Mouse (Mus musculus) midbrain, postnatal 0 days (tissue): ENCODE results near the gene Pcsk5. TPM values are rescaled to one million over a fixed set of nuclear protein-coding genes. Genes with fewer than 3 reads are reported as not detected.

Source experiments
- ATAC-seq: fragments of 200-750 bp; cut with Nextera tagmentation; 2 replicates; pipeline ENCODE4 v1.8.0; 2017; ENCODE audit warnings: moderate number of reproducible peaks, mild to moderate bottlenecking, moderate TSS enrichment, moderate library complexity; ENCODE audit not compliant: low FRiP score
- DNase-seq: peaks from one replicate; pipeline ENCODE4 v3.0.0-alpha.2; 2015; ENCODE audit warnings: low spot score
- H3K27ac ChIP-seq: fragments of 300-500 bp; sonication (generic); 2 replicates; pipeline ENCODE4 v1.5.1; 2014; ENCODE audit warnings: low read depth, mild to moderate bottlenecking, low read length, mixed read lengths
- H3K27me3 ChIP-seq: fragments of 300-500 bp; sonication (generic); 2 replicates; pipeline ENCODE4 v1.6.1; 2014; ENCODE audit warnings: low read length, control low read depth, mixed read lengths; ENCODE audit not compliant: insufficient read depth
- H3K36me3 ChIP-seq: fragments of 300-500 bp; sonication (generic); 2 replicates; pipeline ENCODE4 v1.6.1; 2014; ENCODE audit warnings: low read length, control low read depth, mixed read lengths; ENCODE audit not compliant: insufficient read depth
- H3K4me1 ChIP-seq: fragments of 300-500 bp; sonication (generic); 2 replicates; pipeline ENCODE4 v1.6.1; 2014; ENCODE audit warnings: mild to moderate bottlenecking, control low read depth, antibody characterized with exemption, low read length, mixed read lengths; ENCODE audit not compliant: insufficient read depth
- H3K4me2 ChIP-seq: fragments of 300-500 bp; sonication (generic); 2 replicates; pipeline ENCODE4 v1.6.1; 2014; ENCODE audit warnings: low read depth, mild to moderate bottlenecking, low read length, mixed read lengths; ENCODE audit not compliant: poor library complexity, severe bottlenecking
- H3K4me3 ChIP-seq: fragments of 300-500 bp; sonication (generic); 2 replicates; pipeline ENCODE4 v1.5.1; 2014; ENCODE audit warnings: low read depth, mild to moderate bottlenecking, low read length, moderate library complexity
- H3K9ac ChIP-seq: fragments of 300-500 bp; sonication (generic); replicated peaks from 2 replicates; pipeline ENCODE4 v1.6.1; 2014; ENCODE audit warnings: mild to moderate bottlenecking, low read length, moderate library complexity, mixed read lengths; ENCODE audit not compliant: poor library complexity, severe bottlenecking
- H3K9me3 ChIP-seq: fragments of 300-500 bp; sonication (generic); 2 replicates; pipeline ENCODE4 v1.6.1; 2016; ENCODE audit warnings: low read length, control low read depth
- CTCF ChIP-seq: IDR thresholded peaks from 2 replicates; pipeline ENCODE4 v1.5.1; 2016; ENCODE audit warnings: antibody characterized with exemption, mild to moderate bottlenecking
- WGBS: fragments of 180-500 bp; shearing (Covaris S2); extraction: QIAGEN DNeasy Blood & Tissue Kit; methylation state at CpG from one replicate; pipeline ENCODE4 v1.1.7; 2014; 5-methylcytosine and 5-hydroxymethylcytosine counted together
- polyA plus RNA-seq: library from polyadenylated mRNA; unstranded; fragments of >200 nt; fragmentation: Nextera tagmentation; extraction: Ambion mirVana; gene quantifications from 2 replicates; pipeline ENCODE4 v1.2.1, GENCODE M21; 2015
- total RNA-seq: library from RNA; depleted of rRNA; stranded (reverse); fragments of >200 nt; gene quantifications from 2 replicates; pipeline ENCODE4 v1.2.3, GENCODE M21; 2014

Pcsk5 gene
- total and polyA plus RNA-seq, 2 experiments from 2014 or later: 8.8 TPM

- DNase-seq (no peak), ATAC-seq (no peak)
- TF ChIP-seq CTCF: no peak
- no peak overlapping the region for H3K4me3 ChIP-seq
- no peak overlapping the region for H3K4me2 ChIP-seq
- H3K9me3 ChIP-seq: no peaks in the 10 kb centered on the region
- H3K9ac ChIP-seq: no peak overlapping the region
- 67% methylated on average over 5 of the region's 5 CpGs for WGBS
- H3K4me1 ChIP-seq: no peaks in the 10 kb centered on the region
- no peaks in the 10 kb centered on the region for H3K27me3 ChIP-seq
- no peaks in the 10 kb centered on the region for H3K36me3 ChIP-seq
- H3K27ac ChIP-seq: no peak overlapping the region
Measured at GRCm38 (mm10) chr19:17819081-17819480, 18.4 kb downstream of the Pcsk5 start.

- DNase-seq (no peak), ATAC-seq (no peak)
- Histone ChIP-seq H3K4me3 (no peak overlapping the region), H3K4me2 (no peak overlapping the region), H3K27ac (no peak overlapping the region), H3K36me3 (no peaks in the 10 kb centered on the region), H3K9me3 (no peaks in the 10 kb centered on the region), H3K27me3 (no peaks in the 10 kb centered on the region), H3K9ac (no peak overlapping the region), H3K4me1 (no peaks in the 10 kb centered on the region)
- WGBS: 94% methylated on average over 3 of the region's 3 CpGs
- no peak for TF ChIP-seq CTCF
Measured at GRCm38 (mm10) chr19:17815062-17815461, 22.4 kb downstream of the Pcsk5 start.

DNA sequence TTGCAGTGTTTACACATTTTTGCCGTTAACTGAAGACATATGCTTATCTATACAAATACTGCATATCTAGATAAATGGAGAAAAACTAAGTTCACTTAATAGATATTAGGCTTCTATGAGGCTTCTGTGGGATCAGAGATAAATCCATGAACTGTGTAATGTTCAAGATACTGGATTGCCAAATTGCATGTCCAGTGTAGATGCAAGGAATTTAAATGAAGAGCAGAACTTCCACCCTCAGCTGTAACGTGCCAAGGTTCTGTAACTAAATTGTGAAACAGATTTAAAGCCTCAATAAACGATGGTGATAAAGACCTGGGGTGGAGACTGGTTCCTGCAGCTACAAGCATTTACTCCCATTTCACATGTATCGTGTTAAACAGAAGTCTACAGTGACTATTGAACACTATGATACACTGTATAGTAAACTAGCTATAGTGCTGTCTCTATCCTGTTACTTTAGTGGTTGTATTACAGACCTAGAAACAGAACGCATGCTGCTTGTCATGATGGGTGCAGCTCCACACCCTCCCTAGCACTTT is 23.9 kb downstream of the Pcsk5 start:
- Histone ChIP-seq H3K4me2 (no peak overlapping the region), H3K36me3 (no peaks in the 10 kb centered on the region), H3K27ac (no peak overlapping the region), H3K27me3 (no peaks in the 10 kb centered on the region), H3K9me3 (no peaks in the 10 kb centered on the region), H3K4me1 (no peaks in the 10 kb centered on the region), H3K9ac (no peak overlapping the region), H3K4me3 (no peak overlapping the region)
- no peak for DNase-seq
- no peak for TF ChIP-seq CTCF
- 85% methylated on average over 5 of the region's 5 CpGs for WGBS
- no peak for ATAC-seq

DNA sequence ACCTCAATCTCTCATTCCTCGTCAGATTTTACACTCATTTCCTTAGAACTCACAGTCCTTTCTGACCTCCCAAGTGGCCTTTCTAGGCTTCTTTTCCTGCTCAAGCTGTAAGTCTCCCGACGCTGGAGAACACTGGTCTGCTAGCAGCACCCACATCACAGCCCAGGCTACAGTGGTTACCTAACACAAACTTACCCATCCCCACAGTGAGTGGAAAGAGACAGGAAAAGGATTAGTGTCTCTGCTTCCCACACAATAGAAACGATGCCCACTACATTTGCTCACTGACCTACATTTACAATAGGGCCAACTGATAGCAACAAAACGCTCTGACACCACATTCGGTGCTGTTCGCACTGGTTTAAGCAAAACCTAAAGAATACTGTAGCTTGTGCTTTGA is 24.8 kb downstream of the Pcsk5 start:
- no peak for TF ChIP-seq CTCF
- Histone ChIP-seq H3K4me1 (no peaks in the 10 kb centered on the region), H3K4me3 (no peak overlapping the region), H3K36me3 (no peaks in the 10 kb centered on the region), H3K9me3 (no peaks in the 10 kb centered on the region), H3K27ac (no peak overlapping the region), H3K27me3 (no peaks in the 10 kb centered on the region), H3K4me2 (no peak overlapping the region), H3K9ac (no peak overlapping the region)
- DNase-seq (no peak), ATAC-seq (no peak)
- WGBS: 66% methylated on average over 7 of the region's 7 CpGs

DNA sequence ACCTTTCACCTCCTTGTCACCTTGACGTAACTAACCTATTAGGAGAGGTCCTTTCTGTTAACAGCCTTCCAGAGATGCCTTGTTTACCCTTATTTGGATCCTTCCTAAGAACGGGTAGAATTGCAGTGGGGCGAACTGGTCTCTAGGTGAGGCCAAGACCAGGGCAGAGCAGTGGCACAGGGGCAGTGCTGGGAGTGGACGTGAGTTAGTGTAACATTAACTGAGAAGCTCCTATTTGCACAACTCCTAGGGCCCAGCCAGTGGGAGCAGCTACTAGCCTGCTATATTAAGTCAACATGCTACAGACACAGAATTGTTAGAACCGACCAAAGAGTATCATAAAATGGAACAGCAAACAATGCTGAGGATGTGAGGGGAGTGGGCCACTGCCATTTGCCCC is 30.8 kb downstream of the Pcsk5 start:
- H3K27ac ChIP-seq: no peak overlapping the region
- H3K27me3 ChIP-seq: no peaks in the 10 kb centered on the region
- no peak overlapping the region for H3K9ac ChIP-seq
- H3K4me1 ChIP-seq: no peaks in the 10 kb centered on the region
- H3K4me3 ChIP-seq: no peak overlapping the region
- no peak for TF ChIP-seq CTCF
- H3K9me3 ChIP-seq: no peaks in the 10 kb centered on the region
- DNase-seq (no peak), ATAC-seq (no peak)
- H3K4me2 ChIP-seq: no peak overlapping the region
- WGBS: 89% methylated on average over 5 of the region's 5 CpGs
- H3K36me3 ChIP-seq: no peaks in the 10 kb centered on the region

GRCm38 (mm10) chr19:17800798-17801197 is 36.6 kb downstream of the Pcsk5 start:
- H3K9ac ChIP-seq: no peak overlapping the region
- H3K9me3 ChIP-seq: no peaks in the 10 kb centered on the region
- ATAC-seq (no peak), DNase-seq (no peak)
- H3K4me3 ChIP-seq: no peak overlapping the region
- H3K27me3 ChIP-seq: no peaks in the 10 kb centered on the region
- H3K4me2 ChIP-seq: no peak overlapping the region
- no peak for TF ChIP-seq CTCF
- no peak overlapping the region for H3K27ac ChIP-seq
- WGBS: 93% methylated on average over 1 of the region's 1 CpGs
- no peaks in the 10 kb centered on the region for H3K4me1 ChIP-seq
- H3K36me3 ChIP-seq: no peaks in the 10 kb centered on the region
